Mouse (Mus musculus) CH12.LX (cell line): ENCODE measurements around the gene Hist1h2bj.

Experiments
- BHLHE40 ChIP-seq: IDR thresholded peaks from 2 replicates; pipeline ENCODE4 v1.6.1; 2011; ENCODE audit warnings: mild to moderate bottlenecking, low read depth, low read length, improper control_type of control experiment
- CTCF ChIP-seq, 2 experiments: IDR thresholded peaks in 1 of 2; conservative IDR thresholded peaks in 1 of 2; 2 replicates each; pipeline ENCODE4 v1.5.1; 2011 to 2012; ENCODE audit warnings: low read depth in 2 of 2, low read length in 2 of 2, improper control_type of control experiment in 1 of 2, inconsistent platforms in 1 of 2, mild to moderate bottlenecking in 1 of 2, moderate library complexity in 1 of 2
- GABPA ChIP-seq: IDR thresholded peaks from 2 replicates; pipeline ENCODE4 v1.6.1; 2012; ENCODE audit warnings: low read depth, low read length, improper control_type of control experiment, inconsistent platforms; ENCODE audit not compliant: insufficient replicate concordance
- POLR2A ChIP-seq: IDR thresholded peaks from 2 replicates; pipeline ENCODE4 v1.6.1; 2011; ENCODE audit warnings: low read depth, mild to moderate bottlenecking, improper control_type of control experiment, low read length

DNA sequence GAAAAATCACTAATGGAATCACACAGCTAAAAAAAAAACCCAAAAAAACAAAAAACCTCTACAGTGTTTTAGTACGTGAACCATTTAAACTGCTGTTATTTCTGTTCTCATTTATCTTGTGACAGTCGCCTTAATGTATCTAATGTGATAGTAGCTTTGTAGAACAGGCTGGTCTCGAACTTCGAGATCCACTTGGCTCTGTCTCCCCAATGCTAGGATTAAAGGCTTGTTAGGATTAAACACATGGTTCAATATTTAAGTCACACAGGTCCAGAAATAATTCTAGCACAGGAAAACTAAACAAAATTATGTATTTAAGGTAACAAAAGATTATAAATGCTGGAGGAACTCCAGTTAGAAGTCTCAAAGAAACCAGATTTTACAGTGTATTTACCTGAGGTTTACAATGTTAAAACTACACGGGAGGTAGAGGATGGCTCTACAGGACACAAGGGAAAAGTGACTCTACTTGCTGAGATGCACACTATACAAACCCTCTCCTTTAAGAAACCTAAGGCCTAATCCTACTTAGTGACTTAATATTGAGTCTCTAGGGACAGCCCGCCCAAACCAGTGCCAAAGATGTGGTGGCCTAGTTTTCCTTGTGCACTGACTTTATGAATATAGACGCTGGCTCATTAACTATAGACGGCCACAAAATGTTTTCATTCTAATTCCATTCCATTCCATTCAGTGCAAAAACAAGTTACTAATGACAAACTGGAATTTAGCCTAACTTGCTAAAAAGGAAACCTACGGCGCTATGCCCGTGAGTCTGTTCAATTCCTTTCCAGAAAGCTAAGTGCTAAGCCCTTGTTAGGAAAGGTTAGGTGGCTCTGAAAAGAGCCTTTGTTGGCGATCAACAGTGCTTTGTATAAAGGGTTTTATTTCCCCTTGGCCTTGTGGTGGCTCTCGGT lies 1.1 kb upstream of the Hist1h2bj start:
- TF ChIP-seq BHLHE40 (peak; percentile 49; the same call in 1 of the 2 replicates), CTCF (conservative IDR thresholded peaks at IDR 0.05 in 1 of 2, IDR thresholded peaks at IDR 0.05 in 1 of 2; ENCODE audit: low read depth in 2 of 2, low read length in 2 of 2) (no peak), GABPA (no peak), POLR2A (peak; percentile 78)
